Mouse (Mus musculus) heart, adult 11 months (tissue): Measurements from ENCODE around the gene Tspyl1.

Source experiments
- DNase-seq: peaks from one replicate; pipeline ENCODE4 v3.0.0; 2022

The Tspyl1 gene

DNA sequence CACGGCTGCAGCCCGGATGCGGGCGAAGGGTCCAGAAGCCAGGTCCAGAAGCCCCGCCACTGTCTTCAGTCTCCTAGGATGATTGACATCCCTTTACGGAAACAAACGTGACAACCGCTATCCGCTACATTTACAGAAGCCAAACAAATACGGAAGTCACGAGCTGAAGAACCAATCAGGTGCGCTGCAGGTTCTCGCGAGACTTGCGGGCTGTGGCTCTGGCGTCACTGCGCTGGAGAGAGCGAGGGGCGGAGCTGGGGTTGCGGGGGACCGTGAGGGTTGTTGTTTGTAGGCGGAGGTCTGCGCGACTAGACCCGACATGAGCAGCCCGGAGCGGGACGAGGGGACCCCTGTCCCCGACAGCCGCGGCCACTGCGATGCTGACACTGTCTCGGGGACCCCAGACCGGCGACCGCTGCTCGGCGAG, at the start of gene Tspyl1:
TSS of gene Tspyl1 (plus strand) at position 229 of the 427 bp plus-strand sequence.
- peak; percentile 100 for DNase-seq

DNA sequence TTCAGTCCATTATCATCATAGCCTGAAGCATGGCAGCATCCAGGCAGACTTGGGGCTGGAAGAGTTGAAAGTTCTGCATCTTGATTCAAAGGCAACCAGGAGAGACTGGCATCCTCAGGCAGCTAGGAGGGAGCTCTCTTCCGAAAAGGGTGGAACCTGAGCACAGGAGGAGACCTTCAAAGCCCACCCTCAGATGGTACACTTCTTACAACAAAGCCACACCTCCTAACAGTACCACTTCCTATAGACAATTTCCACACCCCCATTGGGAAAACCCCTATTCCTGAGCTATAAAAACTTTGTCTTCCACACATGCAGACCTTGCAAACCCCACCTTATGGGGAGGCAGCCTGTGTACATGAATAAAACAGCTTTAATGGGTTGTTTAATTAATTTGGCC, 48.6 kb upstream of the Tspyl1 start:
- DNase-seq, result peak; percentile 51

DNA sequence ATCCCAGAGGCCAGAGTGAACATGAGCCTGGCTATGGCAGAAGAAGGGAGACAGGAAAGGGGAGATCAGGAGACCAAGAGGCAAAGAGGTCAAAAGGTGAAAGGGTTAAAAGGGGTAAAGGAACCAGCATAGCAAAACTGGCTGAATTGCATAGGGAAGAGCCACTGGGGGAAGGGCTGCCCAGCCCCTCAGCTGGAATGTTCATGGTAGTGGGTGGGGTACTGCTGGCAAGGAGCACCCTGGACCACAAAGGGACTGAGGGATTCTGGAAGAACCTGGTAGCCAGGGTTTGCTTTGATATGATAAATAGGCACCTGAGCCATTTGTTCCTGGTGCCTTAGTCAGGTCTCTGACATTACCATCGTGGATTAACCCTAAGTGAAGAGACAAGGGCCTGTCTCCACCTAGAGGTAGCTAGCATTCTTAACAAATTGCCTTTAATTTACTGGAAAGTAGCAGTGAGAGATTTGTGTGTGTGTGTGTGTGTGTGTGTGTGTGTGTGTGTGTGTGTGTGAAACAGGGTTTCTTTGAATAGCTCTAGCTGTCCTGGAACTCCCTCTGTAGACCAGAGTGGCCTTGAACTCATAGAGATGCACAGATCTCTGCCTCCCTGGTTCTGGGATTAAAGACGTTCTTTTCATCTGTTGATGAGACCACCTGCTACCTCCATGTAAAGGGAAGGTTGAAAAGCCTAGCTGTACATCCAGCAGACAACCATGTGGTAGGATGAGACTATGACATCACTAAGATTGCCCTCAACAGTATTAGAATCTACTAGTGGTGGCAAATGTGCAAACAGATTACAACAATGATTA, 47.9 kb upstream of the Tspyl1 start:
- peak; percentile 70 for DNase-seq

DNA sequence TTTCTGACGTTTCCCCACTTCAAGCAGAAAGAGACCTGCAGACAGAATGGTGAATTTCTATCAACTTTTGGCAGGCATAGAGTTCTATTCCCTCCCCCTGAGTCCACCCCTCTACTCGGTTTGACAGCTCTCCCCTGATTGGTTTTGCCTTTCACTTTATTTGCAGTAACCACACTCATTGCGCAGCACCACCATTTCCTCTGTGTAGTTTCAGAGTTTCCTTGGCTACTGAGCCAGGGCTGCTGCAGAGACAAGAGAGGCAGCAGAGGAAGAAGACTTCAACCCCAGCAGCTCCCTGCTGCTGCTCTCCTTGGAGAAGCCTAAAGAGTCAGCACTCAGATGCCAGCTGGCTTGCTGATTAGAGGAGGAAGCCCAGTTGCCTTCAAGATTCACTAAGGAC, 46.6 kb upstream of the Tspyl1 start:
- DNase-seq, result peak; percentile 86

DNA sequence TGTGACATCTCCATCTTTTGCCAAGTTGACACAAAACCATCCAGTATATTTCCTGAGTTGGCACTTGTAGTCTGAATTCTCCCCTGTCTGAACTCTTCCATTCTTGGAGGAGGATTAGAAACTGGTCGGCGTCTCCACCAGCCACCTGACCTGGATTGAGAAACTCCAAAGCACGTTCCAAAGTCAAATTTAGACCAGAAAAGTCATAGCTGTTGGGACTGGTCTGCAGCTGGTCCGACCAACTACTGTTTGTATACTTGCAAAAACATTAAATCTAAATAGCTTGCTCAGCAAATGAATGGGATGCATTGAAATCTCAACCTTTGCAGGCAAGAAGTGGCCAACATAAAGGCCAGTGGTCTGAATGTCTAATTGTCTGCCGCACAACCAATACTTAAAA, 45.4 kb upstream of the Tspyl1 start:
- peak; percentile 71 for DNase-seq

DNA sequence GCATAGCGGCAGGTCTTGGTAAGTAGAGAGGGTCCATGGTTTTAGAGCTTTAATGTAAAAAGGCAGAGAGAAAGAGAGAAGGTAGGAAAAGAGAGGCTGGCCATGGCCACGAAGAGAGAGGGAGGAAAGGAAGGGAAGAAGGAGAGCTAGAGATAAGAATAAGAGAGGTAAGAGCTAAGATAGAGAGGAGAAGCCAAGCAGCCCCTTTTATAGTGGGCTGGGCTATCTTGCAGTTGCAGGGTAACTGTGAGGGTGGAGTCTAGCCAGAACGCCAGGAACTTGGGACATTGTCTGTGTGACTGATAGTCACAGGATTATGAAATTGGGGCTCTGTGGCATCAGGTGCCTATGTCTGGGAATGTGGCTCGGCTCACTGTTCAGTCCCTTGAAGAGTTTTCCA, 43.5 kb upstream of the Tspyl1 start:
- DNase-seq, result peak; percentile 46

DNA sequence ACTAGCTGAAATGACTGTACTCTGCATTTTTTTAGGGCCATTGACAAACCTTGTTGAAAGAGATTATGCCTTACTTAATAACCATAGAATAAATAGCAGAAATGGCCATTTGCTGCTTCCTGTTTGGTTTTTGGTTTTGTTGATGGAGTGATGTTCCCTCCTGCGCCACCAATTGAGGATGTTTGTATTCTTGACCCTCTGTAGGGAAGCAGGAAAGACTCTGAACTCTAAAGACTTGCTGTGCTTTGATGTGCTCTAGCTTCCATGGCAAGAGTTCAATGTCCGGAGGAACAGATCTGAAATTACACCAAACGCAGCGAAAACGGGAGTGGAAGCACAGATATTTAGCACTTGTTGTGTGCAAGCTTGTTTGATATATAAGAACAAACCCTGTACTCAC, 37.2 kb upstream of the Tspyl1 start:
- DNase-seq, result peak; percentile 80

DNA sequence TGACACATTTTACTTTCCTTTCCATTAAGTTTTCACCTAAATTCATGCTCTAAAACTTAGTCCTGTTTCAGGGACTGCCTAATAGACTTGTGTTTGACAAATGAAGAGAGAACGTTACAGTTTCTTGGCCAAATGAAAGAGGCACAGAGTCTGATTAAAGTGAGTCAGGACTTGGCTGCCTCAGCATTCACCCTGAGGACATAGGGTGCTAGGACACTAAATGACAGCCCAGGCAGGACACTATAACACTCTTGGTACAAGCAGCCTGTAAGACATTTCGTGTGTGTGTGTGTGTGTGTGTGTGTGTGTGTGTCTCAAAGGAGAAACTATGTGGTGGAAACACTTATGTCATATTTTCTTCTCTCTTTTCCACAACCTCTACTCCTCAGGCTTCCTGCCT, 35.9 kb upstream of the Tspyl1 start:
- peak; percentile 92 for DNase-seq

DNA sequence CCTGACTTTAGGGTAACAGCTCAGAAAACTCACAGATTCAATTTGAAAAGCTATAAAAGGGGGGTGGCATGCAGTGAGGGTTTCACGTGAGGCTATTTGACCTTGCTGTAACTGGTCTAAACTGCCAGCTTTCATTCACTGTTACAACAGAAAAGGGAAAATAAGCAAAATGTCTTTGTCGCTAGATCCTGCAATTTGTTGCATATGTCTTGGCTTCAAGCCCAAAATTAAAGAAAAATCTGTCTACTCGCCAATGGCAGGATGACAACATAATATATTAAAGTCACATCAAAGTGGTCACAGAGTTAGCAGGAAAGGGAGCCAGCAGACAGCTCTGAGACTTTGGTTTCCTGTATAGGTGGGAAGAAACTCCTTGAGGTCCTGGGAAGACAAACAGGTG, 34.2 kb upstream of the Tspyl1 start:
- DNase-seq, result peak; percentile 33

DNA sequence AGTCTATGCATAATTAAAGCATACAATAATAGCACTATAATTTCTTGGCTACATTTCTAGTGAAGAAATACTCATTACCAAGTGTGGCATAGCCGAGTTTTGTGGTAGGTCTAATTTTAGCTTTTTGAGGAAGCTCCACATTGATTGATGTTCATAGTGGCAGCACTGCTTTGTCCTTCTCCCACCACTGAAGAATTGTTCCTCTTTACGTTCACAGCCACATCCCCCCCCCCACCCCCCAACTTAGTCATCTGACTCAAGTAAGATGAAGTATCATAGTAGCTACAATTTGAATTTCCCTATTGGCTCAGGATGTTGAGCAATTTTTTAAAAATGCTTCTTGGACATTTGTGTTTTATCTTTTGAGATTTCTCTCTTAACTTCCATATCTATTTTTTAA, 32.4 kb upstream of the Tspyl1 start:
- DNase-seq, result peak; percentile 80

DNA sequence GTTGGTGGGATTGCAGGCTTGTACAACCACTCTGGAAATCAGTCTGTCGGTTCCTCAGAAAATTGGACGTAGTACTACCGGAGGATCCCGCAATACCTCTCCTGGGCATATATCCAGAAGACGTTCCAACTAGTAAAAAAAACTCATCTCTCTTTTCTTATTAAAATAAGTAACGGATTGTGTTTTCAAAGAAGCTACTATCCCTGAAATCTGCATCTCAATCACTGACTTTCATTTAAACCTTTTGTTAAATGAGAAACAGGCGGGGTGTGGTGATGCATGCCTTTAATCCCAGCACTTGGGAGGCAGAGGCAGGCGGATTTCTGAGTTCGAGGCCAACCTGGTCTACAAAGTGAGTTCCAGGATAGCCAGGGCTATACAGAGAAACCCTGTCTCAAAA, 29.2 kb upstream of the Tspyl1 start:
- DNase-seq, result peak; percentile 50

DNA sequence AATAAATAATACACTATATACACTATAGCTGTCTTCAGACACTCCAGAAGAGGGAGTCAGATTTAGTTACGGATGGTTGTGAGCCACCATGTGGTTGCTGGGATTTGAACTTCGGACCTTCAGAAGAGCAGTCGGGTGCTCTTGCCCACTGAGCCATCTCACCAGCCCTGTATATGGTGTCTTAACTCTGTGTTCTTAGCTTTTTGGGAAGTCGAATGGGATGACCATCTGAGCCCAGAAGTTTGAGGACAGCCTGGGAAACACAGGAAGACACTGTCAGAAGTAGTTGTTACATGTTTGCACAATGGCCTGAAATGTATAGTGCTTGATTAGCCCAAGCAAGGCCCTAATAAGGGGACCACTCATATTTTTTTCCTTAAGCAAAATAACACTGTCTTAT, 16.9 kb upstream of the Tspyl1 start:
- no peak for DNase-seq

DNA sequence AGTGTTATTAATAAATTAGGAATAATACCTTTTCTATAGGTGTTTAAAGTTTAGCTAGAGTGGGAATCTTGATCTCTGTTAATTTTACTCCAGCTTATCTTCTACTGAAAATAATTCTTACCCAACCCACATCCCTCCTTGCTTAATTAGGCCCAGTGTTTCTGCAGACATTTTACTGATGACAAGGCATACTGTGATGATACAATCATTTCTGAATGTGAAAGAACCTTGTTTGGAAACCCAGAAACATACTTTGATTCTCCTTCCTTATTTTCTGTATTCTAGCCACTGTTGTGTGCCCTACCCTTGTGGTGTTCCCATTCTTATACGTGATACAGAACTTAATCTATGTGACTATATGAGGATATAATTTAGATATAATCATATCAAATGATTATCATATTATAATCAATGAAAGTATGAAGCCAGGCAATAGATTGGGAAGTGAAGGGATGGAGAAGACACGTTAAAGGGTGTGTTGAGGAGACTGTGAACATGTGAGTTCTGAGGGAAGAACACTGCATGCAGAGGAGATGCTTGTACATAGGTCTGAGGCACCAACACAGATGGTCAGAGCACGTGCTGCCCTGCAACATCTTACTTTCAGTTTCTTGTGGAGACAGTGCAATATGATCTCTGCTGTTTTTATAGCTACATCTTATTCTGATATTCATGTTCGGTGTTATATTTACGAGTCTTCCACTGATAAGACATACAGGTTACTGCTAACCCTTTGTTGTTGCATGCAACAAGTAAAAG, 14.5 kb upstream of the Tspyl1 start:
- no peak for DNase-seq

DNA sequence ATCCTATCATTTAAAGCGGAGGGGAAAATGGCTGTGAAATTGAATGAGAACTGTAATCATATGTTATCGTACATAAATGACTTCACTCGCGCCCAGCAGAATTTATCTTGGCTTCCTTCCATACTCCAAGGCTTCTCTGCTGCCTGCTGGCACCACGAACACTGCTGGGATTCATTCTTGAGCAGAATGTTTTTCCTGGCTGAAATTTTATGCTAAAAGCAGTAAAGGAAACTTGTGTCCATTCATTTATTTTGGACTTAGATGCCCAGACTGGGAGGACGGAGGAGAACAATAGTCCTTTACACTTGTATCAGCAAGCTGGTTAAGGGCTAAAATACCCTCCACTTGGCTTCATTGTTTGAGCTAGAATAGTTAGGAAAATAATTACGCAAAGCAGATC, 10.3 kb upstream of the Tspyl1 start:
- DNase-seq, result peak; percentile 89

DNA sequence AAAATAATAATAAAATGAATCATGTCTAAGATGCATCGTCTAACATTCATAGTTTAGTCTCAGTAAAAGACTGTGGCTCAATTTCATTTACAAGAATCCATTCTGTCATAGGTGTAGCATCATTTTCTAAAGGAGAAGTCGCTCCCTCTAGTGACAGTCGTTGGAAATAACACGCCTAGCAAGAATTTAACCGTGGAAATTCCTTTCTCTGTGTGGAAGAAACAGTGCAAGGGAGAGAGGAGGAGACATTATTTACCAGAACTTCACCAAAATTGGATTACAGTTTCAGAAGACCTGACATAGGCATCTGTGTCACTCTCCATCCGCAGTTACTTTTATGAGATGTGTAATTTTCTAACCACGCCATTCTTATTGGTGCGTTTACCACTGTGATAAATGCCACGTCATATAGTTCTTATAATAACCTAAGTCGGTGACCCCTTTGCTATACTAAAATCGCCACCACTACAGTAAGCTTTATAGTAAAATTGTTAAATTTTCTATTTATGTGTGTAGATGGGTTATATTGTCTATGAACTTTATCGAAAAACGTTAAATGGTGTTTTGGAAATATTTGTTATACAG, 1.3 kb upstream of the Tspyl1 start:
- peak; percentile 92 for DNase-seq

DNA sequence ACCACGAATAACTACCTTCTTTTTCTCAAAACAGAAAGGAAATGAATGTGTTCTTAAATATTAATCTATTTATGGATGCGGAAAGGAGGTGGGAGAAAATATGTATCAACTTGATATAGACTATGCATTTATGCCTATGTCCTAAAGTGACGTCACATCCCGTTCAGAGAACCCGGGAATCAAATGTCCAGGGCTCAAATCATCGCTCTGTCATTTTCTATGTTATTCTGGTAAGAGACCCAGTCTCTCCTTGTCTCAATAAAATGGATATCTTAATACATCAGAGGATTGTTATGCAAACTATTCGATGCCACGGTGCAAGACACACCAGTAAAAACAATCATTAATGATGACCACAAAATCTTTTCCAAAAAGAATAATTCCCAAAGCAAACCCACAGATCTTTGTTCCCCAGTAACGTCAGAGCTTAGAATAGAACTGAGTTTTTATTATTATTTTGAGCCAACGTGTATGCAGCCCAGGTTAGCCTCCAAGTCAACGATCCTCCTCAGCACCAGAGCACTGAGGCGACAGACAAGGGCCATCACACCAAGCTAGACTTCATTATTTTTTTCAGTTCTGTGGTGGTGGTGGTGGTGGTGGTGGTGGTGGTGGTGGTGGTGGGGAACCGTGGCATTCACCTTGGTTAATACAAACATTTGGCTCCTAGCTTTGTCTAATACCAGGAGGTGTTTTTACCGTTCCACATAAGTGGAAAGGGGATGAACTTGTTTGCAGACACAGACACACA, 604 bp upstream of the Tspyl1 start:
- no peak for DNase-seq

DNA sequence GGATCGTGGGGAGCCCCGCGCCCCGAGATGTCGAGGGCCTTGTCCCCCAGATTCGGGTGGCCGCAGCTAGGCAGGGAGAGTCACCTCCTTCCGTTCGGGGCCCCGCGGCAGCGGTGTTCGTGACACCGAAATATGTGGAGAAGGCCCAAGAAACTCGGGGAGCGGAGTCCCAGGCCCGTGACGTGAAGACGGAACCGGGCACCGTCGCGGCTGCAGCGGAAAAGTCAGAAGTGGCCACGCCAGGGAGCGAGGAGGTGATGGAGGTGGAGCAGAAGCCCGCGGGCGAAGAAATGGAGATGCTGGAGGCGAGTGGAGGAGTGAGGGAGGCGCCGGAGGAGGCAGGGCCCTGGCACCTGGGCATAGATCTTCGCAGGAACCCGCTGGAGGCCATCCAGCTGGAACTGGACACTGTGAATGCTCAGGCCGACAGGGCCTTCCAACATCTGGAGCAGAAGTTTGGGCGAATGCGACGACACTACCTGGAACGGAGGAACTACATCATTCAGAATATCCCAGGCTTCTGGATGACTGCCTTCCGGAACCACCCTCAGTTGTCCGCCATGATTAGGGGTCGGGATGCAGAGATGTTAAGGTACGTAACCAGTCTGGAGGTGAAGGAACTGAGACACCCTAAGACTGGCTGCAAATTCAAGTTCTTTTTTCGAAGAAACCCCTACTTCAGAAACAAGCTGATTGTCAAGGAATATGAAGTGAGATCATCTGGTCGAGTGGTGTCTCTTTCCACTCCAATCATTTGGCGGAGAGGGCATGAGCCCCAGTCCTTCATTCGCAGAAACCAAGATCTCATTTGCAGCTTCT, 639 bp downstream of the Tspyl1 start:
- peak; percentile 97 for DNase-seq

DNA sequence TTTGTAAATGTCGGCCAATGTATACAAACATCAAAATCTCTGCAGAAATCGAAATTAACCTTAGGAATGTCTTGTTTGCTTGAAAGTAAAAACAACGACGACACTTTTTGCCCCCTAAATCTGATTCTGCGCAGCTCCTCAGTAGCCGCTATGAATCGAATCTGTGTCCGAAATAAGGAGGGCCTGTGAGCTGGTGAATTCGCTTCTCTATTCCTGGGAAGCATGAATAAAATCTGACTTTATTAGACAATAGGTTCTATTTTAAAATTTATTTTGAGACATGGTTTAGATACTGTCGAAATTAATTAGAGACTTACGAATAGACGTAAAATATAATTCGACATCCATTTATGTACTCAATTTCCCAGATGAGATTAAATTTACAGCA, 14.9 kb downstream of the Tspyl1 start:
- DNase-seq, result no peak

DNA sequence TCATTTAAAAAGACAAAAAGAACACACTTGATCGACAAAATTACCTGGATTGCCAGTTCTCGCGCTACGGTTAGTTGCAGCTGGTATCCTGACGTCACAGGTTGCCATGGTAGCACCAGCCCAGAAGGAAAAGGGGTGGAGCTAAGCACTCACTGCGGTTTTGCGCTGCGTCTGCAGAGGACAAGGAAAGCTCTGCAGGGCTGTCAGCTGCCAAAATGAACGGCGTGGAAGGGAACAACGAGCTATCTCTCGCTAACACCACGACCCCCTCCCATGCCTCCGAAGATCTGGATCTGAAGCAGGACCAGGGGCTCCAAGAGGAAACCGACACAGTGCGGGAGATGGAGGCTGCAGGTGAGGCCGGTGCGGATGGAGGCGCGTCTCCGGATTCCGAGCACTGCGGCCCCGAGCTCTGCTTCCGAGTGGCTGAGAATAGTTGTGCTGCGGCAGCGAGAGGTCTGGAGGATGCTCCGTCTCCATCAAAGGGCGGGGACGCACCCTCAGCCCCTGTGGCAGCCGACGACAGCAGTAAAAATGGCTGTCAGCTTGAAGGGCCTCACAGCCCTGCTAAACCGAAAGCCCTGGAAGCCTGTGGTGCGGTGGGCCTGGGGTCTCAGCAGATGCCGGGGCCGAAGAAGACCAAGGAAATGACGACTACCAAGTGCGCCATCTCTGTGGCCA, 15.4 kb downstream of the Tspyl1 start, which contains the start of gene Tspyl4:
TSS of gene Tspyl4 (plus strand) at position 144 of the 681 bp plus-strand sequence.
- DNase-seq, result peak; percentile 99

DNA sequence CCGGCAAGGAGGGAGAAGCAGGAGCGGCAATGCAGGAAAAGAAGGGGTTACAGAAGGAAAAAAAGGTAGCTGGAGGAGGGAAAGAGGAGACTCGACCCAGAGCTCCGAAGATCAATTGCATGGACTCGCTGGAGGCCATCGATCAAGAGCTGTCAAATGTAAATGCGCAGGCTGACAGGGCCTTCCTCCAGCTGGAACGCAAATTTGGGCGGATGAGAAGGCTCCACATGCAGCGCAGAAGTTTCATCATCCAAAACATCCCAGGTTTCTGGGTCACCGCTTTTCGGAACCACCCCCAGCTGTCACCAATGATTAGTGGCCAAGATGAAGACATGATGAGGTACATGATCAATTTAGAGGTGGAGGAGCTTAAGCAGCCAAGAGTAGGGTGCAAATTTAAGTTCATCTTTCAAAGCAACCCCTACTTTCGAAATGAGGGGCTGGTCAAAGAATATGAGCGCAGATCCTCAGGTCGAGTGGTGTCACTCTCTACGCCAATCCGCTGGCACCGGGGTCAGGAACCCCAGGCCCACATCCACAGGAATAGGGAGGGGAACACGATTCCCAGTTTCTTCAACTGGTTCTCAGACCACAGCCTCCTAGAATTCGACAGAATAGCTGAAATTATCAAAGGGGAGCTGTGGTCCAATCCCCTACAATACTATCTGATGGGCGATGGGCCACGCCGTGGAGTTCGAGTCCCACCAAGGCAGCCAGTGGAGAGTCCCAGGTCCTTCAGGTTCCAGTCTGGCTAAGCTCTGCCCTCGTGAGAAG, 16.2 kb downstream of the Tspyl1 start:
- peak; percentile 93 for DNase-seq

DNA sequence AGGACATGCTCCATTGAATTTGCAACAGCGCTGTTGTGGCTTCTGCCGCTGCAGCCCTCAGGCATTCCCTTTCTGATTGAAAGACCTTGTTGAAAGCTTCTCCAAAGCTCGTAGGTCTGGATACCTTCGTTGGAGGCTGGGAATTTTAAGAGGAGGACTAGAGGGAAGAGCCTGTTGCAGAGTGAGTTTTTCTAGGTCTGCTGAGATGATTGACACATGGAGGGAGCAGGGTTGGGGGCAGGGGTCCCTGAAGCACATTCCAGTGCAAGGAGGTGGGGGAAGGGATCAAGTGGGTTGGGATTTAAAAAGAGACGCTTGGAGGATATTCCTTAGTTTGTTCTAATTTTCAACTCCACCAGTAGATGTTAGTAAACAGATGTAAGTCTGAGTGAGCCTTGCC, 18.4 kb downstream of the Tspyl1 start:
- peak; percentile 81 for DNase-seq
